Mouse (Mus musculus): ENCODE results near the gene Nrde2. TPM values are rescaled to one million over a fixed set of nuclear protein-coding genes. Genes with fewer than 3 reads are reported as not detected.
A peak's percentile ranks its signal among the peaks of the same experiment; 100 is the strongest.

Nrde2 gene
- polyA plus RNA-seq, 1 experiment: 19.0 TPM

GRCm38 (mm10) chr12:100201363-100201711, 41.9 kb upstream of the Nrde2 start:
- peaks cover 10% of the 10 kb centered on the region for H3K4me1 ChIP-seq (replicated peaks; ENCODE audit: control insufficient read depth, insufficient read depth, low read length)
- TF ChIP-seq POLR2A (IDR thresholded peaks at IDR 0.05; ENCODE audit: control insufficient read depth, extremely low read depth, insufficient read depth, low read length, poor library complexity): no peak
- TF ChIP-seq CTCF (IDR thresholded peaks at IDR 0.05; ENCODE audit: borderline replicate concordance, control insufficient read depth, extremely low read depth, insufficient read depth, low read length, poor library complexity): no peak
- no peak overlapping the region for H3K27ac ChIP-seq (ENCODE audit: control insufficient read depth, insufficient read depth, low read length)
- H3K36me3 ChIP-seq (ENCODE audit: control insufficient read depth, insufficient read depth, low read length): peaks cover 38% of the 10 kb centered on the region
- H3K4me3 ChIP-seq (ENCODE audit: control insufficient read depth, insufficient read depth, low read length): no peak overlapping the region
- no peaks in the 10 kb centered on the region for H3K27me3 ChIP-seq (ENCODE audit: control insufficient read depth, insufficient read depth, low read length)
- 9% methylated on average over 4 of the region's 4 CpGs for WGBS
- no peak for DNase-seq

GRCm38 (mm10) chr12:100200645-100201362, 41.4 kb upstream of the Nrde2 start:
- Histone ChIP-seq H3K4me3 (ENCODE audit: control insufficient read depth, insufficient read depth, low read length) (peak overlapping the region; percentile 93), H3K27me3 (ENCODE audit: control insufficient read depth, insufficient read depth, low read length) (no peaks in the 10 kb centered on the region), H3K4me1 (replicated peaks; ENCODE audit: control insufficient read depth, insufficient read depth, low read length) (peaks cover 10% of the 10 kb centered on the region), H3K36me3 (ENCODE audit: control insufficient read depth, insufficient read depth, low read length) (peaks cover 33% of the 10 kb centered on the region), H3K27ac (ENCODE audit: control insufficient read depth, insufficient read depth, low read length) (peak overlapping the region; percentile 5; the same call in 1 of the 2 replicates)
- 2% methylated on average over 29 of the region's 29 CpGs for WGBS
- TF ChIP-seq POLR2A (IDR thresholded peaks at IDR 0.05; ENCODE audit: control insufficient read depth, extremely low read depth, insufficient read depth, low read length, poor library complexity): no peak
- 0 out of 2 replicates have a peak, but pooled peaks have one; percentile 47 for TF ChIP-seq CTCF (IDR thresholded peaks at IDR 0.05; ENCODE audit: borderline replicate concordance, control insufficient read depth, extremely low read depth, insufficient read depth, low read length, poor library complexity)
- DNase-seq: no peak

GRCm38 (mm10) chr12:100199891-100200644, 40.6 kb upstream of the Nrde2 start:
- under 1% methylated on average over 75 of the region's 86 CpGs for WGBS
- H3K27ac ChIP-seq (ENCODE audit: control insufficient read depth, insufficient read depth, low read length): peak overlapping the region; percentile 68
- TF ChIP-seq POLR2A (IDR thresholded peaks at IDR 0.05; ENCODE audit: control insufficient read depth, extremely low read depth, insufficient read depth, low read length, poor library complexity): peak; percentile 32; the same call in 1 of the 2 replicates
- no peak for TF ChIP-seq CTCF (IDR thresholded peaks at IDR 0.05; ENCODE audit: borderline replicate concordance, control insufficient read depth, extremely low read depth, insufficient read depth, low read length, poor library complexity)
- H3K4me3 ChIP-seq (ENCODE audit: control insufficient read depth, insufficient read depth, low read length): peak overlapping the region; percentile 93
- peaks cover 8% of the 10 kb centered on the region for H3K4me1 ChIP-seq (replicated peaks; ENCODE audit: control insufficient read depth, insufficient read depth, low read length)
- H3K36me3 ChIP-seq (ENCODE audit: control insufficient read depth, insufficient read depth, low read length): peaks cover 25% of the 10 kb centered on the region
- no peaks in the 10 kb centered on the region for H3K27me3 ChIP-seq (ENCODE audit: control insufficient read depth, insufficient read depth, low read length)
- peak; percentile 75 for DNase-seq

GRCm38 (mm10) chr12:100198967-100199660, 39.7 kb upstream of the Nrde2 start, which contains the start of gene Calm1:
TSS of gene Calm1 (plus strand) at chr12:100199435.
- Histone ChIP-seq H3K27me3 (ENCODE audit: control insufficient read depth, insufficient read depth, low read length) (no peaks in the 10 kb centered on the region), H3K4me1 (replicated peaks; ENCODE audit: control insufficient read depth, insufficient read depth, low read length) (peaks cover 6% of the 10 kb centered on the region), H3K36me3 (ENCODE audit: control insufficient read depth, insufficient read depth, low read length) (peaks cover 16% of the 10 kb centered on the region), H3K4me3 (ENCODE audit: control insufficient read depth, insufficient read depth, low read length) (peak within 1 kb of the TSS; percentile 93), H3K27ac (ENCODE audit: control insufficient read depth, insufficient read depth, low read length) (peak within 1 kb of the TSS; percentile 68)
- TF ChIP-seq POLR2A (IDR thresholded peaks at IDR 0.05; ENCODE audit: control insufficient read depth, extremely low read depth, insufficient read depth, low read length, poor library complexity) (peak; percentile 100), CTCF (IDR thresholded peaks at IDR 0.05; ENCODE audit: borderline replicate concordance, control insufficient read depth, extremely low read depth, insufficient read depth, low read length, poor library complexity) (peak; percentile 34; the same call in 1 of the 2 replicates)
- peak; percentile 92 for DNase-seq
- WGBS: under 1% methylated on average over 58 of the region's 58 CpGs

GRCm38 (mm10) chr12:100196786-100197185, 37.3 kb upstream of the Nrde2 start:
- 92% methylated on average over 7 of the region's 7 CpGs for WGBS
- no peak for DNase-seq
- Histone ChIP-seq H3K4me1 (replicated peaks; ENCODE audit: control insufficient read depth, insufficient read depth, low read length) (peaks cover 6% of the 10 kb centered on the region), H3K27me3 (ENCODE audit: control insufficient read depth, insufficient read depth, low read length) (no peaks in the 10 kb centered on the region), H3K27ac (ENCODE audit: control insufficient read depth, insufficient read depth, low read length) (no peak overlapping the region), H3K36me3 (ENCODE audit: control insufficient read depth, insufficient read depth, low read length) (no peaks in the 10 kb centered on the region), H3K4me3 (ENCODE audit: control insufficient read depth, insufficient read depth, low read length) (no peak overlapping the region)
- TF ChIP-seq CTCF (IDR thresholded peaks at IDR 0.05; ENCODE audit: borderline replicate concordance, control insufficient read depth, extremely low read depth, insufficient read depth, low read length, poor library complexity) (no peak), POLR2A (IDR thresholded peaks at IDR 0.05; ENCODE audit: control insufficient read depth, extremely low read depth, insufficient read depth, low read length, poor library complexity) (no peak)

GRCm38 (mm10) chr12:100194181-100194580, 34.7 kb upstream of the Nrde2 start:
- no peak for DNase-seq
- H3K36me3 ChIP-seq (ENCODE audit: control insufficient read depth, insufficient read depth, low read length): no peaks in the 10 kb centered on the region
- peaks cover 3% of the 10 kb centered on the region; the same call in 1 of the 2 replicates for H3K4me1 ChIP-seq (replicated peaks; ENCODE audit: control insufficient read depth, insufficient read depth, low read length)
- no peak for TF ChIP-seq CTCF (IDR thresholded peaks at IDR 0.05; ENCODE audit: borderline replicate concordance, control insufficient read depth, extremely low read depth, insufficient read depth, low read length, poor library complexity)
- TF ChIP-seq POLR2A (IDR thresholded peaks at IDR 0.05; ENCODE audit: control insufficient read depth, extremely low read depth, insufficient read depth, low read length, poor library complexity): no peak
- no peak overlapping the region for H3K4me3 ChIP-seq (ENCODE audit: control insufficient read depth, insufficient read depth, low read length)
- no peak overlapping the region for H3K27ac ChIP-seq (ENCODE audit: control insufficient read depth, insufficient read depth, low read length)
- no peaks in the 10 kb centered on the region for H3K27me3 ChIP-seq (ENCODE audit: control insufficient read depth, insufficient read depth, low read length)
- WGBS: 93% methylated on average over 1 of the region's 1 CpGs

All from thymus, adult 2 months (tissue).